Mouse (Mus musculus) retina, postnatal 7 days (tissue): Measurements from ENCODE around the gene Slc17a5.
"Not testable (repeated sequence)": the region's sequence is repeated elsewhere in the genome, so short reads cannot be mapped to it uniquely, and the experiment has no call there.

ENCODE experiments used
- DNase-seq: peaks from one replicate; pipeline ENCODE4 v3.0.0-alpha.2; 2012; ENCODE audit warnings: low read depth, low spot score

Gene Slc17a5

DNA sequence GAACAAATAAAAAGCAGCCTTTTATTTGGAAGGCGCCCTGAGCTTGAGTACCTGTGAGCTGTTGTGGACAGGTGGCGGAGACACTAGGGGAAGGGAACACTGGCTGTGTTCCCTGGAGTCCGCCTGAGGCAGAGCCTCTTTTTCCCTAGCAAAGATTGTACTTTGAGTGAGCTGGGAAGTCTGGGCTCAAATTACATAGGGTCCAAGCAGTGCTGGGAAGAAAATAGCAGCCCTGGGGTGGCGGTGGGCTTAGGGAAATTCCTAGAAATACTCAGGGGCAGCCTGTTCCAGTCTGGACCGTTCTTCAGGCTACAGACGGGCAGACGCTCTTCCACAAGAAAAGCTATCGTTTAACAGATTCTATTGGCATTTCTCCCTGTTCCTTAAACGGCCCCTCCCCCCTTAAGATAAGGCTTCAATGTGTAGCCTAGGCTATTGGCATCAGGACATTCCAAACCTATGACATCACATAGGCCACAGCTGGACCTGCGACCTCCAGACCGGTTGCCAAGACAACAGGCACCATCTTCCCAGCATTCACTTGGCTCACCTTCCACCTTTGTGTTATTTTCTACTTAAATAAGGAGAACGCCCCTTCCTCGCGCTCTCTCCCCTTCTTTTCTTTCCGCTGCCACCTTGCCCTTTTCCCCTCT is 67.6 kb downstream of the Slc17a5 start:
- DNase-seq = no peak

DNA sequence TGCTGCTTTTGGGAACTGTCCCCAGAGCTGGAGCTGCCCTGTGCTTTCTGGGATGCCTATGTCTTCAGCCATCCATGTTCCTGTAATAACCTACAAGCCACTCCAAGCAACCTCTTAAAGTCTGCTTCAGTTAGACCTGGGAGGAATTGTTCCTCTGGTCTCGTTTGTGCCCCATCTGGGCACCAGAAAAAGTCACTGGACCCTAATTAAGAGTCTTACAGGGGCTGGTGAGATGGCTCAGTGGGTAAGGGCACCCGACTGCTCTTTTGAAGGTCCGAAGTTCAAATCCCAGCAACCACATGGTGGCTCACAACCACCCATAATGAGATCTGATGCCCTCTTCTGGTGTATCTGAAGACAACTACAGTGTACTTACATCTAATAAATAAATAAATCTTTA is 70.6 kb downstream of the Slc17a5 start:
- not testable (repeated sequence) for DNase-seq

DNA sequence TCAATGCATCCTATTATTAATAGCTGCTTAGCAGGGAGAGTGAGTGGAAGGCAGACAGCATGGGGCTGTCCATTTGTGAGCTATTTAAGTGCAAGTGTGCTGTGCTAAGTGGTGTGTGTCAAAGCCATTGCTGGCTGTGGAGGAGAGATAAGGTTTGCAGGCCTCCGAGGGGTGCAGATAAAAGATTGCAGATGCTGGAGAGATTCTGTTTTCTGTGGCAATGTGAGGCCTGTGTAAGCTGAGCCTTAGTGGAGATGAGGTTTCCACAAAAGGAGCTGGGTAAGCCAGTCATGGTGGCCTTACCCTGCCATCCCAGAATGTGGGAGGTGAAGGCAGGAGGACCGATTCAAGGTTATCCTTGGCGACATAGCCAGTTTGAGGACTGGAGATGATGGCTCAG is 71.7 kb downstream of the Slc17a5 start:
- no peak for DNase-seq

DNA sequence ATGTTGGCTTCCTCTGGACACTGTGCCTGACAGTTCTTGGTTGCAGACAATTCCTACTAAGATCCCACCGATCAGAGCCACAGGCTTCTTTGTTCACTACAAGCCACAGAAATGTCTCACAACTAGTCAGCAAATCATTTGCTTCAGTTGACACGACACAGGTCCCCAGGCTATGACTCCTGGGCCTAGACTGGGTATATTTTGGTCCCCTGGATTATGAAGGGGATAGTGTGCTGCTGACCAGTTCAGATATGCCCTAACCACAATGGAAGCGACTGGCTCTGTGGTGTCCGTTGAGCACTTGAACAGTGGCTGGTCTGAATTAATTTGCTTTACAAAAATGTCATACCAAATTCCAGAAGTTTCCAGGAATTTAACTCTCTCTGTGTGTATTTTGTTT is 73.2 kb downstream of the Slc17a5 start:
- DNase-seq = no peak

GRCm38 (mm10) chr9:78513776-78514500 is 73.9 kb downstream of the Slc17a5 start:
- DNase-seq = no peak

DNA sequence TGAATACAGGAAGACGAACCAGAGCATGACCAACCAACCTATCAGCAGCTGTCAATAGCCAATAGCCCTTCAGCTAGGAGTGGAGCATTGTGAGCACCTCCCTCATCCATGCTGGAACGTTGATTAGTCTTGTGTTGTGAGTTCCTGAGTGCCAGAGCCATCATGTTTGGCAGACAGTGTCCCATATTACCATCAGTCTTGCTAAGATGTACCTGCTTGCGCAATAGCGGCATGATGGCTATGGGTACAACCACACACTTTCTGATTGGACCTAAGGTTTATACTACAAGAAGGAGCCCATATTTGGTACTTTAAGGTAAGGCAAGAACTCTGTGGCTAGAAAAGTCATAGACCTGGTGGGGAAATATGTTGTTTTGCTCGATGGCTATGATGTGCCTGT is 76.1 kb downstream of the Slc17a5 start:
- no peak for DNase-seq

- DNase-seq = no peak
Measured at GRCm38 (mm10) chr9:78508106-78508786, 79.6 kb downstream of the Slc17a5 start.

- no peak for DNase-seq
Measured at GRCm38 (mm10) chr9:78506722-78507077, 81.1 kb downstream of the Slc17a5 start.

GRCm38 (mm10) chr9:78506002-78506721 is 81.7 kb downstream of the Slc17a5 start:
- DNase-seq = no peak

- no peak for DNase-seq
Measured at GRCm38 (mm10) chr9:78505223-78505622, 82.6 kb downstream of the Slc17a5 start.

GRCm38 (mm10) chr9:78504679-78505078 is 83.2 kb downstream of the Slc17a5 start:
- no peak for DNase-seq

- DNase-seq = no peak
Measured at GRCm38 (mm10) chr9:78504133-78504532, 83.7 kb downstream of the Slc17a5 start.

- no peak for DNase-seq
Measured at GRCm38 (mm10) chr9:78503223-78504079, 84.4 kb downstream of the Slc17a5 start.

DNA sequence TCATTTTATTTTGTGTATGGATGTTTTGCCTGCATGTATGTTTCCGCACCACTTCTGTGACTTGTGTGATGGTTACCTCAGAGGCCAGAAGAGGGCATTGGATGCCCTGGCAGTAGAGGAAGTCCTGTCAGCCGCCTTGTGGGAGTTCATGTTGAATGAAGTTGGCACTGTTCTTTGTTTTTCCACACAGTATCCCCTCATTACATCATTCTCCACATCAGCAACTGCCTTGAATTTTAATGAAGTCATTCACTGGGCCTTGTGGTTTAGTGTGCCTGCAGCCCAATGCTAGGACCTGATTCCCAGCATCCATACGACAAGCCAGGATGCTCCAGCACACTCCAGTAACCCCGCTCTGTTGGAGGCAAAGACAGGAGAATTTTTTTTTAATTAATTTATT is 86.6 kb downstream of the Slc17a5 start:
- no peak for DNase-seq

DNA sequence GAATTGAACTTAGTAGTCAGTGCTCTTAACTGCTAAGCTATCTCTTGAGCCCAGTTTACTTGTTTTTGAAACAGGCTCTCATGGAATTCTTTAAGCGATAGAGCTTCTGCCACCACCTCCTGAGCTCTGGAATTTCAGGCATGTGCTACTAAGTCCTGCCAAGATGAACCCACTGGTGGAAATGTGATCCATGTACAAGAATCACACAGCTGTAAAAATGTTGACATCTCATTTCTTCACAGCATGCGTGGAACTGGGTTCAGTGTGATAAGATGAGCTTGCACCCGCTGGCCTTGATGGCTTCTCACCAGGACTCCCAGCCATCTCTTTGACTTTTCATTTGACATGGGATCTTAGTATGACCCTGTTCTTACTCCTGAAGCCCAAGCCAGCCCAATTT is 87.5 kb downstream of the Slc17a5 start:
- no peak for DNase-seq

DNA sequence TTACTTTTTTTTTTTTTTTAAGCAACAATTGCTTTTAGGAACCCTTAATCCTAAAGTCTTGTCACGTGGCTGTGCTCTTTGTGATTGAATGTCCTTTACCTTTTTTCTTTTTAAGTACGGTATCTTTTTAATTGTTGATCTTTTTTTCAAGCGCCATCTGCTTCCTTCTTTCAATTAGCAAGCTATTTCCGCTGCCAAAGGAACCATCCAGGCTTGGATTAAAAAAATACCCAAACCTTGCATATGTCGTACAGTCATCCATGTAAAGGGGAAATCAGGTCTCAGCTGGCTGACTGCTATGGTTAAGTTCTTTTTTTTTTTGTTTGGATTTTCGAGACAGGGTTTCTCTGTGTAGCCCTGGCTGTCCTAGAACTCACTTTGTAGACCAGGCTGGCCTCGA is 94.7 kb downstream of the Slc17a5 start:
- DNase-seq = no peak

- no peak for DNase-seq
Measured at GRCm38 (mm10) chr9:78492254-78492653, 95.6 kb downstream of the Slc17a5 start.

DNA sequence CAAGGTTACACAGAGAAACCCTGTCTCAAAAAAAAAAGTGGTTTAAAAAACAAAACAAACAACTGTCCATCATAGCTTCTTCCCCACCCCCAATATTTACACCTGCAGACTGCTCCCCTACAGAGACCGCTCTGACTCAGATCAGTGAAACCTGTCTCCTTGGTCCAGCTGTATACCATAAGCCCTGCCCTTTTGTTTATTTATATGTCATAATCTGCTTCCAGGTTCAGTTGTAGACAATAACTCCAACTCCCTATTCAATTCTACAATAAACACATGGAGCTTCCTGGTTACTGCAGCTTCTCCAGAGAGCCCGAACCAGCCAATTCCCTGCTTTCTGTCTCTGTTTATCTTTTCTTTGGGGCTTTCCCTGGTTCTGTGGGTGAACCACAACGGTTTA is 96.7 kb downstream of the Slc17a5 start:
- no peak for DNase-seq

DNA sequence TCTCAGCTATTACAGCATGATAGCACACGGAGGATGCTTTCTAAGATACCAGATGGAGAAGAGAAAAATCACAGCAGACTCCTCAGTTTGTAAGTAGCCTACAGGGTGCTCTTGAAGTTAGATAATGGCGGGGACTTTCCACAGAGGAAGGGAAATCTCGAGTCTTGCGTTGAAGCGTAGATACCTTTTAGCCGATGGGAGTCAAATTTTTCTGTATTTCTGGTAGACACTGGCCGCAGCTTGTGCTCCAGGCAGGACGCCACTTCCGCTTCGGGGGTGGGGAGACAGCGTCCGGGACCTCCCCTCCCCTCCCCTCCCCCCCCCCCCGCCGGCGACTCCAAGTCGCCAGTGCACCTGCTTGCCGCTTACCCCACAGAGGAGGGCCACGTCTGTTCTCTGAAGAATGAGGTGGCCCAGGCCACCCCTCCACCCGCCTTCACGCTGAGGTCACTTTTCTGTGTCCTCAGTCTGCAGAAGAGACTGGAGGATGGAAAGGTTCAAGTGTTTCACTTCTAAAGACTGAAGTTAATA is 98.9 kb downstream of the Slc17a5 start, which contains the start of gene Eef1a1:
TSS of gene Eef1a1 (minus strand) at position 262 of the 531 bp plus-strand sequence.
- no peak for DNase-seq

- DNase-seq = not testable (repeated sequence)
Measured at GRCm38 (mm10) chr9:78488021-78488420, 99.8 kb downstream of the Slc17a5 start.
